Mouse (Mus musculus) midbrain, embryonic 14.5 days (tissue): ENCODE data around the gene Borcs6. TPM values are rescaled to one million over a fixed set of nuclear protein-coding genes. Genes with fewer than 3 reads are reported as not detected.
"Not testable (repeated sequence)": the region's sequence is repeated elsewhere in the genome, so short reads cannot be mapped to it uniquely, and the experiment has no call there.

ENCODE experiments used
- ATAC-seq: fragments of 200-750 bp; cut with Nextera tagmentation; 2 replicates; pipeline ENCODE4 v1.8.0; 2017; ENCODE audit warnings: moderate number of reproducible peaks, moderate library complexity; ENCODE audit not compliant: low FRiP score, low TSS enrichment
- DNase-seq: peaks from one replicate; pipeline ENCODE4 v3.0.0-alpha.2; 2015
- H3K27ac ChIP-seq: fragments of 300-500 bp; sonication (generic); replicated peaks from 2 replicates; pipeline ENCODE4 v1.5.1; 2014; ENCODE audit warnings: mild to moderate bottlenecking, low read depth, low read length, moderate library complexity
- H3K27me3 ChIP-seq: fragments of 300-500 bp; sonication (generic); 2 replicates; pipeline ENCODE4 v1.6.1; 2014; ENCODE audit warnings: low read length, control low read depth, mixed read lengths; ENCODE audit not compliant: control insufficient read depth, insufficient read depth
- H3K36me3 ChIP-seq: fragments of 300-500 bp; sonication (generic); 2 replicates; pipeline ENCODE4 v1.6.1; 2014; ENCODE audit warnings: low read length, control low read depth; ENCODE audit not compliant: control insufficient read depth, insufficient read depth
- H3K4me1 ChIP-seq: fragments of 300-500 bp; sonication (generic); 2 replicates; pipeline ENCODE4 v1.6.1; 2014; ENCODE audit warnings: mild to moderate bottlenecking, antibody characterized with exemption, low read length, control low read depth; ENCODE audit not compliant: control insufficient read depth, insufficient read depth
- H3K4me2 ChIP-seq: fragments of 300-500 bp; sonication (generic); 2 replicates; pipeline ENCODE4 v1.6.1; 2014; ENCODE audit warnings: mild to moderate bottlenecking, low read length, moderate library complexity
- H3K4me3 ChIP-seq: fragments of 300-500 bp; sonication (generic); replicated peaks from 2 replicates; pipeline ENCODE4 v1.5.1; 2014; ENCODE audit warnings: low read depth, low read length
- H3K9ac ChIP-seq: fragments of 300-500 bp; sonication (generic); replicated peaks from 2 replicates; pipeline ENCODE4 v1.6.1; 2014; ENCODE audit warnings: mild to moderate bottlenecking, low read length, moderate library complexity
- H3K9me3 ChIP-seq: fragments of 300-500 bp; sonication (generic); 2 replicates; pipeline ENCODE4 v1.6.1; 2016; ENCODE audit warnings: low read length, control low read depth, mixed read lengths; ENCODE audit not compliant: control insufficient read depth
- WGBS: fragments of 180-500 bp; shearing (Covaris S2); extraction: QIAGEN DNeasy Blood & Tissue Kit; methylation state at CpG from one replicate; pipeline ENCODE4 v1.1.7; 2014; 5-methylcytosine and 5-hydroxymethylcytosine counted together
- polyA plus RNA-seq: library from polyadenylated mRNA; unstranded; fragments of >200 nt; fragmentation: Nextera tagmentation; extraction: Ambion mirVana; gene quantifications from 2 replicates; pipeline ENCODE4 v1.2.1, GENCODE M21; 2014

Gene Borcs6
- polyA plus RNA-seq, result 17.3 and 20.1 TPM in 2 replicates

DNA sequence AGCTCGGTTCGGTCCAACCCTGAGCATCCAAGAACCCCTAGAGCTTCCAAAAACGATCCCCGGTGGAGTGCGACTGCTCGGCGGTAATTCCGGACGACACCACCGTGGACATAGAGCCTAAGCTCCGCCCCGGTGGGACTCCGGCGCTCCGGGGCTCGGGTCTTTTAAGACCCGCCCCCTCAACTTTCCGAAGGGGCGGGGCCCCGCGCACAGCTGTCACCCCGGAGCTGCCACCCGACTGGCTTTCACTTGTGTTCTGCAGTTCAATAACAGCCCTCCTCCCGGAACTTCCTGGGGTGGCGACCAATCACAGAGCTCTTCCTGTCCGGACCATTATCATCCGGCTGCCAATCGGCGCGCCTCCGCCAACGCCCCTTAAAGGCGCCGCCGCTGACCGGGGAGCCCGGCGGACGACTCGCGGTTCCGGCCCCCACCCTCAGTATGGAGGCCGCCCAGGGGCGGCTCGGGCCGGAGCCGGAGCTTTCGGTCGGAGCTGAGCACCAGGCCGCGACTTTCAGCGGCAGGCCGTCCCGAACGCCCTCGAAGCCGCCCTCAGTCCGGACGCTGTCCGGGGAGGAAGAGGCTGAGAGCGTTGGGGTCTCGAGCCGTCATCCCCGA, at the start of gene Borcs6:
Borcs6 (plus strand) TSS at position 361 of the 618 bp plus-strand sequence.
- Histone ChIP-seq H3K9ac (peak within 1 kb of the TSS; percentile 91), H3K9me3 (no peaks in the 10 kb centered on the region), H3K4me3 (peak within 1 kb of the TSS; percentile 91), H3K4me1 (peaks cover 30% of the 10 kb centered on the region), H3K27ac (peak within 1 kb of the TSS; percentile 90), H3K27me3 (no peaks in the 10 kb centered on the region), H3K36me3 (no peaks in the 10 kb centered on the region), H3K4me2 (peak within 1 kb of the TSS; percentile 94)
- WGBS, result under 1% methylated on average over 59 of the region's 64 CpGs
- ATAC-seq, result peak; percentile 93
- DNase-seq, result peak; percentile 98

DNA sequence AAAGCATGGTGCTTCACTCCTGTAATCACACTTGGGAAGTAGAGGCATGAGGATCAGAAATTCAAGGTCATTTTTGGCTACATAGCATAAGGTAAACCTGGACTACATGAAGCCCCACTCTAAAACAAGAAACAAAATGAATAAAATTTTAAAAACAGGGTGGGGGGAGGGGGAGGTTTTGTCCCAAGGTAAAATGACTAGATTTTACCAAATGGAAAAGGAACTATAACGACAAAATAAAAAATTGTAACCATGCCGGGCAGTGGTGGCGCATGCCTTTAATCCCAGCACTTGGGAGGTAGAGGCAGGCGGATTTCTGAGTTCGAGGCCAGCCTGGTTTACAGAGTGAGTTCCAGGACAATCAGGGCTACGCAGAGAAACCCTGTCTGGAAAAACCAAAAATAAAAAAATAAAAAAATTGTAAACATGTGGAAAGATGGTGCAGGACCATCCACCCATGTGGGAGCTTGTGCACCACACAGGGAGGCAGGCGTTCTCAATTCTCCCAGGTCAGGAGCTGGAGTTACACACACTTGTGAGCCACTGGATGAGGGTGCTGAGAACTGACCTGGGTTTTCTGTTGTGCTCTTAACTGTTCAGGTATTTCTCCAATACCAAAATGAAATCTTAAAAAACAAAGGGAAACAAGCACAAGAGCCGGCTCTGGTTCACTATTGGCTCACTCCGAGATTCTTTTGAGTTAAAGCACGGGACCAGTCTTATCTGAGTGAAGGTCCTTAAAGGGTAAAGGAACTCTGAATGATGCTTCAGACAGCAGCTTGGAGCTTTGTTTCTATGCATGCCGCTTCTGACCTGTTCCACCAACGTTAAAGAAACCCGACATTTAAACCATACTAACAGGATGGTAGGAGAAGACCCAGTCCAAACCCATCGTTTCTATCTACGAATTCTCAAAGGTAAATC, 48.9 kb upstream of the Borcs6 start:
- WGBS, result 91% methylated on average over 15 of the region's 15 CpGs
- Histone ChIP-seq H3K4me1 (peaks cover 16% of the 10 kb centered on the region), H3K27me3 (no peaks in the 10 kb centered on the region), H3K4me3 (no peak overlapping the region), H3K9me3 (no peaks in the 10 kb centered on the region), H3K27ac (no peak overlapping the region), H3K9ac (no peak overlapping the region), H3K4me2 (peak overlapping the region; percentile 86; the same call in 1 of the 2 replicates), H3K36me3 (no peaks in the 10 kb centered on the region)
- no peak for ATAC-seq
- DNase-seq, result no peak

DNA sequence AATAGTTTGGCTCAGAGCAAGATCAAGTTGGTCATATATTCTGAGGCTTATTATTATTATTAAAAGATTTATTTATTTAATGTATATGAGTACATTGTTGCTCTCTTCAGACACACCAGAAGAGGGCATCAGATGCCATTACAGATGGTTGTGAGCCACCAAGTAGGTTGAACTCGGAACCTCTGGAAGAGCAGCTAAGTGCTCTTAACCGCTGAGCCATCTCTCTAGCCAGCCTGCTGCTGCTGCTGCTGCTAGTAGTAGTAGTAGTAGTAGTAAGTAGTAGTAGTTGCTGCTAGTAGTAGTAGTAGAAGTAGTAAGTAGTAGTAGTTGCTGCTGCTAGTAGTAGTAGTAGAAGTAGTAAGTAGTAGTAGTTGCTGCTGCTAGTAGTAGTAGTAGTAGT, 48.1 kb upstream of the Borcs6 start:
- not testable (repeated sequence) for H3K9me3 ChIP-seq, H3K27me3 ChIP-seq, H3K9ac ChIP-seq, H3K36me3 ChIP-seq, ATAC-seq
- DNase-seq, result peak; percentile 5
- Histone ChIP-seq H3K27ac (peak overlapping the region; percentile 91), H3K4me1 (peaks cover 16% of the 10 kb centered on the region), H3K4me2 (peak overlapping the region; percentile 86), H3K4me3 (peak overlapping the region; percentile 50)
- 74% methylated on average over 2 of the region's 2 CpGs for WGBS

DNA sequence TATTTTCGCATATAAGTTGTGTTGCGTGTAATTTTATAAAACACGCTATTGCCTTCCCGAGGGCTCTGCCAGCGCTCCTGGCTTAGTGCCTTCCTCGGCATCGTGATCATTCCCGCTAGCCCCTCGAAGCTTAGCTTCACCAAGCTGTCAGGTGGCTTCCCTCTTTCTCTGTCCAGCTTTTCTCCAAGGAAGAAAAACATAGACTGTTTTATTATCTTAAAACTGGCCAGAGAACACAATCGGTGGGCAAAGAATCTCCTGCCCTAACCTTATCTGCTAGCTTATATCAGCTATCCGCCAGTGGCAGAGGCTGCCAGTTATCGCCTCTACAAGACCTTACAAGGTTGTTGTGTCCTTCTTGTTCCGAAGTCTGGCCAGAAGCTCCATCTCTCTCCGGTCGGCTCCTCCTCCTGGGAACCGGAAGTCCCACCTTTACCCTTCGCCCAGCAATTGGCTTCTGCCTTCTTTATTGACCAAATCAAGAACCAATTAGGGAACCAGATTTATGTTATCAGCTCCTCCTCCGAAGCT, 47.4 kb upstream of the Borcs6 start:
- H3K9ac ChIP-seq, result peak overlapping the region; percentile 66
- peak overlapping the region; percentile 86 for H3K4me2 ChIP-seq
- no peaks in the 10 kb centered on the region for H3K9me3 ChIP-seq
- WGBS, result 2% methylated on average over 18 of the region's 18 CpGs
- H3K36me3 ChIP-seq, result no peaks in the 10 kb centered on the region
- peaks cover 23% of the 10 kb centered on the region for H3K4me1 ChIP-seq
- peak; percentile 64; the same call in 1 of the 2 replicates for ATAC-seq
- peak; percentile 93 for DNase-seq
- no peaks in the 10 kb centered on the region for H3K27me3 ChIP-seq
- peak overlapping the region; percentile 50 for H3K4me3 ChIP-seq
- peak overlapping the region; percentile 91 for H3K27ac ChIP-seq

DNA sequence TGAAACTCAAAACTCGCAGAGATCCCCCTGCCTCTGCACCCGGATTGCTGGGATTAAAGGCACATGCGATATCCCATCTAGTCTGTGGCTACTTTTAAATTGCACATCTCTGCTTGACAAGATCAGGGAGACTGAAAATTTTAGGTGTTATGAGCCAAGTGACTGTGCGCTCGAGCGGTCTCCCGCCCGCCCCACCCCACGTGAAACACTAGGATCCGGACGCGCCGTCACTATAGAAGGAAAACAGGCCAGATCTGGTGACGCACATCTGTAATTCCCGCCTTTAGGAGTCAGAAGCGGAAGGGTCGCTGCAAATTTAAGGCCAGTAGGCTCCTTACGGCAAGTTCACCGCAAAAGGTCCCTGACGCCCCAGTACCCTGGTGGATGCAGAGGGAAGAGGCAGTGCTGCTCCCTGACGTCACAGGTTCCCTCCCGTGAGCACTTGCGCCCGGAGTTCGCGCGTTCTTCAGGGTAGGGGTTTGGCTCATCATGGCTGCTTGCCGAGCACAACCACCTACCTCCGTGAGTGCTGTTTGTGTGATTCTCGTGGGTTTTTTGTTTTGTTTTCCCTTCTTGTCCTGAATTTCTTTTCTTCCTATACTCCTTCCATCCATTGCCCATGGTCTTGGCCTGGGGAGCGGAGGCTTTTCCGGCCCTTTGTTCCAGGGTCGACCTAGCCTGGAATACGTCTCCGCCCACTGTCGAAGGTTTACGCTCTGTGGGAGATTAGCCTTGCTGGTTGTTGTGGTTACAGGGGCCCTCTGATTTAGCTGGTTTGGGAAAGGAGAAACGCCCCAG, 43.7 kb upstream of the Borcs6 start, which contains the start of gene Ctc1:
Ctc1 (plus strand) TSS at position 268 of the 798 bp plus-strand sequence.
- 4% methylated on average over 38 of the region's 38 CpGs for WGBS
- Histone ChIP-seq H3K36me3 (0 out of 2 replicates have a peak, but pooled peaks cover under 1% of the 10 kb centered on the region), H3K4me2 (peak within 1 kb of the TSS; percentile 77), H3K4me3 (peak within 1 kb of the TSS; percentile 54), H3K27me3 (no peaks in the 10 kb centered on the region), H3K27ac (peak within 1 kb of the TSS; percentile 85), H3K9ac (peak within 1 kb of the TSS; percentile 62), H3K9me3 (no peaks in the 10 kb centered on the region), H3K4me1 (peaks cover 19% of the 10 kb centered on the region)
- peak; percentile 96 for DNase-seq
- peak; percentile 95 for ATAC-seq

DNA sequence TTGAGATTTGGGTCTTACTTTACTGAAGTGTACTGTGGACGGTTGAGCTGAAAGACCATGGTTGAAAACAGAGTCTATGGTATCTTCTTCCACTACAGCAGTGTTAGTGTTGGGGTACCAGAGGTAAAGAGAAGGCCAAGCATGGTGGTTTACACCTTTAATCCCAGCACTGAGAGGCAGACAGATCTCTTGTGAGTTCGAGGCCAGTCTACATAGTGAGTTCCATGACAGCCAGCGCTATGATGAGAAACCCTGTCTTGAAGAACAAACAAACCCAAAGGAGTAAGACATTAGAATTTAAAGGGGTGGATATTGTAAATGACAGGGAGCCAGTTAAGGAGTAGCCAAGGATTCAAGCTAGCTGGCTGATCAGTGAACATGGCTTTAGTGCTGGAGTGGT, 42.8 kb upstream of the Borcs6 start:
- Histone ChIP-seq H3K9ac (peak overlapping the region; percentile 62; the same call in 1 of the 2 replicates), H3K4me2 (peak overlapping the region; percentile 77), H3K36me3 (peaks cover 8% of the 10 kb centered on the region), H3K4me3 (peak overlapping the region; percentile 54), H3K4me1 (peaks cover 11% of the 10 kb centered on the region), H3K27me3 (no peaks in the 10 kb centered on the region), H3K9me3 (no peaks in the 10 kb centered on the region), H3K27ac (peak overlapping the region; percentile 85; the same call in 1 of the 2 replicates)
- 65% methylated on average over 3 of the region's 3 CpGs for WGBS
- ATAC-seq (no peak), DNase-seq (peak; percentile 5)

DNA sequence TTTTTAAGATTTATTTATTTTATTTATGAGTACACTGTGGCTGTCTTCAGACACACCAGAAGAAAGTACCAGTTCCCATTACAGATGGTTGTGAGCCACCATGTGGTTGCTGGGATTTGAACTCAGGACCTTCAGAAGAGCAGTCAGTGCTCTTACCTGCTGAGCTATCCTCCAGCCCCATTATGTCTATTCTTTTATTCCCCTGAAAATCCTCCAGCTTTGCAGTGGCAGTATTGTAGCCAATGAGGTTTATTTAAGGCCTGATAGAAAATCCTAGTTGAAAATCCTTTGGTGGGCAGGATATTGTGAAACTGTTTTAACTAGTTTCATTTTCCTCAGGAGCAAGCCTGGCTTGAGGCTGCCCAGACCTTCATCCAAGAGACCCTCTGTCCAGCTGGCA, 38.8 kb upstream of the Borcs6 start:
- peaks cover 8% of the 10 kb centered on the region for H3K4me1 ChIP-seq
- no peak for ATAC-seq
- H3K4me2 ChIP-seq, result no peak overlapping the region
- no peaks in the 10 kb centered on the region for H3K9me3 ChIP-seq
- no peak overlapping the region for H3K27ac ChIP-seq
- DNase-seq, result no peak
- H3K9ac ChIP-seq, result no peak overlapping the region
- H3K36me3 ChIP-seq, result peaks cover 47% of the 10 kb centered on the region
- no peak overlapping the region for H3K4me3 ChIP-seq
- H3K27me3 ChIP-seq, result no peaks in the 10 kb centered on the region

DNA sequence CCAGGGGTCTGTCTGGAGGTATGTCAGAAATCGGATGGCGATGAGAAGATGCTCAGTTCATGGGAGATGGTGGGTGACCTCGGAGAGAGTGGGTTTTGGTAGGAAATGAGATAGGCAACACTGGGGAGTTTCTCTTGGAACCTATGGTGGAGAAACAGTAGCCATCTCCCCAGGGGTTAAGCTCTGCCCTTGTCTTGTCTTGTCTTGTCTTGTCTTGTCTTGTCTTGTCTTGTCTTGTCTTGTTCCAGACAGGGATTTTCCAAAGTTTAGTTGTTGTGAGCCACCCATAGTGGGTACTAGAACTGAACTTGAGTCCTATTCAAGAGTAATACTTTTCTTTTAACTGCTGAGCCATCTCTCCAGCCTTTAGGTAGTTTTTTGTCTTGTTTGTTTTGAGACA, 33.0 kb upstream of the Borcs6 start:
- Histone ChIP-seq H3K9me3 (no peaks in the 10 kb centered on the region), H3K27ac (no peak overlapping the region), H3K27me3 (no peaks in the 10 kb centered on the region), H3K4me1 (no peaks in the 10 kb centered on the region), H3K4me2 (no peak overlapping the region), H3K9ac (no peak overlapping the region), H3K4me3 (no peak overlapping the region), H3K36me3 (peaks cover 100% of the 10 kb centered on the region)
- DNase-seq, result no peak
- WGBS, result 93% methylated on average over 3 of the region's 3 CpGs
- no peak for ATAC-seq
